Mouse (Mus musculus): ENCODE results near the gene Fcgr1. TPM values are rescaled to one million over a fixed set of nuclear protein-coding genes. Genes with fewer than 3 reads are reported as not detected.
"Not testable (repeated sequence)": the region's sequence is repeated elsewhere in the genome, so short reads cannot be mapped to it uniquely, and the experiment has no call there.

Fcgr1 gene
- polyA plus RNA-seq, 1 experiment from 2014 or later = 1.3 TPM

DNA sequence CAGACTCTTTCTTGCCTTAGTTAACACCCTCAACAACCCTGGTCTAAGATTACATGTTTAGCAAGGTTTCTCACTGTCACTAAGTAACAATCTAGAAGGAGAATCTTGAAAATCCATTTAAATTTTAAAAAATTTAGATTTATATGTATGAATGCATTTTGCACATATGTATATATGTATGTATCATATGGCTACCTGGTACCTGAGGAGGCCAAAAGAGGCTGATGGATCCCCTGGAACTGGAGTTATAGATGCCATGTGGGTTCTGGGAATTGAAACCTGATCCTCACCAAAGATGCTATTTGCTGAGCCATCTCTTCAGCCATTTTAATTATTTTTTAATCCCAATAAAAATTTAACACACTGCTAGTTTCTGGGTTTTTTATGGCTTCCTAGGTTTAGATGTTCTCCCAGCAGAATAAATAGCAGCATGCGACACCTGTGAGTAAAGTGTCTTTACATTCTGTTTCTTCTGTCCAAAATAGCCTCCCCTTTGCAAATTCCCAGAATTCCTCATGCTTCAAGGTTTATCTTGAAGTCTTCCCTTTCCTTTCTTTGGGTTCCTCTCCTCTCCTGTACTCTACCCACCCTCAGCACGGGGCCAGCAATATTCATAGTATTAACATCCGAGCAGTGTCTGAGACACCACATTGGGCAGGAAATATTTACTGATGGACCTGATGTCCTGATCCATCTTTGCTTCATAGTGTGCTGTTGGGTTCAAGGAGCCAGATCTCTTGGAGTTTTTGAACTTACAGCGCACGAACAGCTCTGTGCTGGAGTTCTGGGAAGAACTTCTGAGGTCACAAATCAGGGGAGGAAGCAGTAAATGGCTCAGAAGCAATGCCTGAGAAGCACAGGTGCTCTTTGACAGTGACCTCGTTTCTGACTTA lies 45.4 kb downstream of the Fcgr1 start:
- Histone ChIP-seq H3K9me3 (no peaks in the 10 kb centered on the region), H3K4me3 (peak overlapping the region; percentile 65), H3K27ac (replicated peaks) (peak overlapping the region; percentile 88), H3K36me3 (replicated peaks) (no peaks in the 10 kb centered on the region), H3K4me1 (peaks cover 57% of the 10 kb centered on the region), H3K27me3 (replicated peaks; ENCODE audit: low read depth, poor library complexity, severe bottlenecking) (no peaks in the 10 kb centered on the region)
- DNase-seq (ENCODE audit: low spot score) = no peak
- WGBS = 52% methylated on average over 6 of the region's 6 CpGs

DNA sequence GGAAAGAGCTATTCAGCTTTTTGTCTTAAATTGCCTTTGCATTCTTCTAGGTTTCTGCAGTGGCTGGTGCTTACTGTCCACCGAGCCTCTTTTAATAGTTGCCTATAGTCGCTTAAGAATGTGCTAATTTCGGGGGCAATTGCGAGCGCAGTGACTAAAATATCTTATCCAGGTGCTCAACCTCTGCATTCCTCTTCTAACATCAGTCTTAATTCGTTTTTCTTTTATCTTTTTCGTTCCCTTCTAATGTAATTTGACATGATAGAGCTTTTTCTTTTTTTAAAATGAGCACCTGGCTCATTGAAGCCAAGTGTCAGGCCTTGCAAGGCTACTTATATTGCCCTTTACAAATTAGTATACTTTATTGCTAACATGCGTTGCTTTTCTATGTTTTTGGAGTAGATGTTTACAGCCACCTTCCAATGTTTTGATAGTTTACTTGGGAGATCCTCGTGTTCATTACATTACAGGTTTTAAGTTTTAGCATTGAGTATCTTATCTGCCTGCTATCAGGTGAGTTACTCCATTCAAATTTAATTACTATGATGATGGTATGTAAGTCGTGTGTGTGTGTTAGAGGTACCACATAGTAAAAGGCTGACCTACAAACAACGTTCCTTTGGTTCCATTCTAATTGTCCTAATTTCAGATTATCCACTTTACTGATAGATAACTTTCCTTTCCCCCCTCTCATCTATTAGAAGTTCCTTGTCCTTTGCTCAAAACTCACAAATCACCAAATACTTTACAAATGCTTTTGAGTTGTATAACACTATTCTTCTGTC lies 46.2 kb downstream of the Fcgr1 start:
- Histone ChIP-seq H3K4me3 (peak overlapping the region; percentile 65), H3K9me3 (no peaks in the 10 kb centered on the region), H3K4me1 (peaks cover 65% of the 10 kb centered on the region), H3K27me3 (replicated peaks; ENCODE audit: low read depth, poor library complexity, severe bottlenecking) (no peaks in the 10 kb centered on the region), H3K27ac (replicated peaks) (peak overlapping the region; percentile 88), H3K36me3 (replicated peaks) (no peaks in the 10 kb centered on the region)
- DNase-seq (ENCODE audit: low spot score) = no peak
- WGBS = 3% methylated on average over 11 of the region's 11 CpGs

DNA sequence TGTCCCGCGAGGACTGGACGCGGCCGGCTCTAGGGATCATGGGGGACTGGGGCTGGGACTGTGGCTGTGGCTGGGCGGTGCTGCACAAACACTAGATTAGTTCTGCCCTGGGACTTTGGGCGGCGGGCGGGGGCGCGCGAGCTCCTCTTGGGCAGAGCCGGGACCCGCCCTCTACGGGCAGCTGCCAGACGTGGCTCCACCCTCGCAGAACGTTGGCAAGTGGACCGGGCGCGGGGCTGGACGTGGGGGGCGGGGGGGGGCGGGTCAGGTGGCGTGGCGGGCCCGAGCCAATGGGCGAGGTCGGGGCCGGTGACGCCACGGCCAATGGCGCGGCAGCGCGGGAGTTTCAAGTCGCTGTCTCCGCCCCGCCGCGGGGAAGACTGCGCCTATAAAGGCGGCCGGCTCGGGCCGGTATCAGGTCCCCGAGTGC lies 47.3 kb downstream of the Fcgr1 start, which contains the start of gene Hist2h3c1:
Gene Hist2h3c1, plus strand, starts transcription at position 259 of the 430 bp plus-strand sequence.
- DNase-seq (ENCODE audit: low spot score); H3K27me3 ChIP-seq (replicated peaks; ENCODE audit: low read depth, poor library complexity, severe bottlenecking); H3K36me3 ChIP-seq (replicated peaks); H3K9me3 ChIP-seq: not testable (repeated sequence)
- WGBS = 0% methylated on average over 16 of the region's 47 CpGs
- Histone ChIP-seq H3K4me3 (peak within 1 kb of the TSS; percentile 65), H3K27ac (replicated peaks) (peak within 1 kb of the TSS; percentile 88), H3K4me1 (peaks cover 69% of the 10 kb centered on the region)

DNA sequence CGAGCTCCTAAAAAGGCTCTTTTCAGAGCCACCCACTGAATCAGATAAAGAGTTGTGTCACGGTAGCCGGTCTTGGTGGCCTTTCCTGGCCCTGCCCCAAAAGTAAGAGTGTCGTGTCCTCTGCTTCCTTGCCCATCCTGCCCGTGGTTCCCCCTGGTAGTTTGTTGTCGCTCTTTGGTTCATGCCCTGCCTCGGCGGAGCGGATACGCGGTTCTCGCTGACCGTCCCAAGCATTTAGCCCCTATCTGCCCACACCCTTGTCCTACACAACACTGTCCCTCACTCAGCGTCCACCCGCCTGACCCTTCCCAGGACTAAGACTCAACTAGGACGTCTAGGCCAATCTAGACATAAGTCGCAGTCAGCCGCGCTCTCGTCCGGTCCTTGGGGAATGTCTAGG lies 47.8 kb downstream of the Fcgr1 start:
- peak overlapping the region; percentile 81 for H3K27ac ChIP-seq (replicated peaks)

DNA sequence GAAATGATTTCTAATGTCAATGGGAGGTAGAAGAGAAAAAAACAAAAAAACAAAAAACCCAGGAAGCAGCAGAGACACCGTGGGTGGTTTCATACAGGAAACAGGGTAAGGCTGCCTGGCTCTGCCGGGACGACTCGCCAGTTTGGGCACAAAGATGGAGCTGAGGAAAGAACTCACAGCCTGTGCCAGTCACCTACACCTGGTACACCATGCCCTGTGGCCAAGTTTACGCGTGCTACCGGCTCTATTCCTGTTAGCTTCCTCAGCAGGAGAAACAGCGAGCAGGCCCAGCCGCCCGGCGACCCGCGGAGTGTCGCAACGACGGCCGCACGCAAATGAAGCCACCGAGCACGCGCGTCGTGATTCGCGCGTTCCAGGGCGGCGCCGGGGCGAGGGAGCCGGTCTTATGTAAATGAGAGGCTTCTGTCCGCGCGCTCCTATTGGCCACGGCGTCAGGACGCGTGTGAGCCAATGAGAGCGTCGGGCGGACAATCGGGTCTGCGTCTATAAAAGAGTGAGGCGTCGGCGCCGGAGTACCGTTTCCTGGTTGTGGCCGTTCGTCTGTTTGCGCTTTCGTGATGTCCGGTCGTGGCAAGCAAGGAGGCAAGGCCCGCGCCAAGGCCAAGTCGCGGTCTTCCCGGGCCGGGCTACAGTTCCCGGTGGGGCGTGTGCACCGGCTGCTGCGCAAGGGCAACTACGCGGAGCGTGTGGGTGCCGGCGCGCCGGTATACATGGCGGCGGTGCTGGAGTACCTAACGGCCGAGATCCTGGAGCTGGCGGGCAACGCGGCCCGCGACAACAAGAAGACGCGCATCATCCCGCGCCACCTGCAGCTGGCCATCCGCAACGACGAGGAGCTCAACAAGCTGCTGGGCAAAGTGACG lies 48.5 kb downstream of the Fcgr1 start, which contains the start of gene Hist2h2aa1:
Gene Hist2h2aa1, plus strand, starts transcription at position 495 of the 884 bp plus-strand sequence.
- H3K27me3 ChIP-seq (replicated peaks; ENCODE audit: low read depth, poor library complexity, severe bottlenecking); H3K9me3 ChIP-seq; H3K36me3 ChIP-seq (replicated peaks): not testable (repeated sequence)
- Histone ChIP-seq H3K4me3 (peak within 1 kb of the TSS; percentile 66), H3K4me1 (peaks cover 66% of the 10 kb centered on the region), H3K27ac (replicated peaks) (peak within 1 kb of the TSS; percentile 98)
- WGBS = 0% methylated on average over 44 of the region's 88 CpGs
- peak; percentile 81 for DNase-seq (ENCODE audit: low spot score)

More for the DNA sequence above, 47.8 kb downstream of the Fcgr1 start:
- peak overlapping the region; percentile 48; the same call in 1 of the 2 replicates for H3K4me3 ChIP-seq
- not testable (repeated sequence) for H3K36me3 ChIP-seq (replicated peaks); H3K27me3 ChIP-seq (replicated peaks; ENCODE audit: low read depth, poor library complexity, severe bottlenecking); DNase-seq (ENCODE audit: low spot score); H3K9me3 ChIP-seq
- 0% methylated on average over 10 of the region's 21 CpGs for WGBS
- peaks cover 67% of the 10 kb centered on the region for H3K4me1 ChIP-seq

DNA sequence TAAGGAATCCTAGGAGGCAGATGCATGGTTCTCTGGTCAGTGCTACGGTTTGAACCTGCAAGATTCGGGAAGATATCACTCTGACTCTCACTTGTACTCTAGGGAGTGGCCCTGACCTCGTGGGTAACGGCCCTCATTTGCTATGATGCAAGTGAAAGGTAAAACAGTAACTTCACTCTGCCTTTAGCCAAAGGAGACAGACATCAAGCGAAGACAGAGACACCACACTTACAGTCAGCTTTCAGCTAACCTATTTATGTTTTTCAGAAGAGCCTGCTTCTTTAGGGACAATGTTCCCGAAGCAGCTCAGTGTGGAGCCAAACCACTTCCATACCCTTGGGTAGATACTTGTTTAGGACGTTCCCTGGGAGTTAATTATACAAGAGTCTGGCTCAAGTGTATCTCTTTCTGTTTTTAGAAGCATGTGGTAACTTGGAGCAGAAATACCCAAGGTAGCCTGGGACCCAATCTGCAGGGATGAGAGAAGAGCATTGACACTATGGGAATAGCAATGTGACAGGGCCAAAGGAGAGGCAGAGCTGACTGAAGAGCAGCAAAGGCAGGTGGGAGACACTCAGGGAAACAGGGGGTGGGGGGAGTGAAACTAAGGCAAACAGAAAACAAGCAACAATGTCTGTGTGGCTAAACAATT lies 49.7 kb downstream of the Fcgr1 start:
- no peaks in the 10 kb centered on the region for H3K36me3 ChIP-seq (replicated peaks)
- whole genome bisulfite sequencing = 83% methylated on average over 7 of the region's 7 CpGs
- H3K4me3 ChIP-seq = peak overlapping the region; percentile 66
- H3K9me3 ChIP-seq = no peaks in the 10 kb centered on the region
- DNase-seq (ENCODE audit: low spot score) = no peak
- peak overlapping the region; percentile 98 for H3K27ac ChIP-seq (replicated peaks)
- no peaks in the 10 kb centered on the region for H3K27me3 ChIP-seq (replicated peaks; ENCODE audit: low read depth, poor library complexity, severe bottlenecking)
- H3K4me1 ChIP-seq = peaks cover 54% of the 10 kb centered on the region

DNA sequence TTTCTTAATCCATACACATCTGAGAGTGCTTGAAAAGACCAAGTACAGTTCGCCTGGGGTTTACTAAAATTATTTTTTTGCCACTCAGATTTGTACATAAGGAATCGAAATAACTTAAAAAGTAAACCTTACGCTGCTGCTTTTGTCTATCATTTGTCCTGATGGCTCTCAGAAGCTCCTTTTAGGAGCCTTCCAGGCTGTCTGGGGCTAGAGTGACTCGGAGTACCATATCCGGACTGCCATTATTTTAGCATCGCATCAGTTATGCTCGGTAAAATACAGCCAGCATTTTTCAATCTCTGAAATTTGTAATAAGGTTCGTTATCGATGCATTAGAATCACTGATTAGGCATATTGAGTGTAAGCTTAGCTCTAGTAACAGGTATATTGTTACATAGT lies 53.0 kb downstream of the Fcgr1 start:
- 78% methylated on average over 9 of the region's 9 CpGs for WGBS
- H3K27ac ChIP-seq (replicated peaks) = peak overlapping the region; percentile 98
- H3K4me1 ChIP-seq = peaks cover 49% of the 10 kb centered on the region
- no peaks in the 10 kb centered on the region for H3K36me3 ChIP-seq (replicated peaks)
- H3K9me3 ChIP-seq = no peaks in the 10 kb centered on the region
- DNase-seq (ENCODE audit: low spot score) = no peak
- H3K27me3 ChIP-seq (replicated peaks; ENCODE audit: low read depth, poor library complexity, severe bottlenecking) = no peaks in the 10 kb centered on the region
- peak overlapping the region; percentile 44 for H3K4me3 ChIP-seq

DNA sequence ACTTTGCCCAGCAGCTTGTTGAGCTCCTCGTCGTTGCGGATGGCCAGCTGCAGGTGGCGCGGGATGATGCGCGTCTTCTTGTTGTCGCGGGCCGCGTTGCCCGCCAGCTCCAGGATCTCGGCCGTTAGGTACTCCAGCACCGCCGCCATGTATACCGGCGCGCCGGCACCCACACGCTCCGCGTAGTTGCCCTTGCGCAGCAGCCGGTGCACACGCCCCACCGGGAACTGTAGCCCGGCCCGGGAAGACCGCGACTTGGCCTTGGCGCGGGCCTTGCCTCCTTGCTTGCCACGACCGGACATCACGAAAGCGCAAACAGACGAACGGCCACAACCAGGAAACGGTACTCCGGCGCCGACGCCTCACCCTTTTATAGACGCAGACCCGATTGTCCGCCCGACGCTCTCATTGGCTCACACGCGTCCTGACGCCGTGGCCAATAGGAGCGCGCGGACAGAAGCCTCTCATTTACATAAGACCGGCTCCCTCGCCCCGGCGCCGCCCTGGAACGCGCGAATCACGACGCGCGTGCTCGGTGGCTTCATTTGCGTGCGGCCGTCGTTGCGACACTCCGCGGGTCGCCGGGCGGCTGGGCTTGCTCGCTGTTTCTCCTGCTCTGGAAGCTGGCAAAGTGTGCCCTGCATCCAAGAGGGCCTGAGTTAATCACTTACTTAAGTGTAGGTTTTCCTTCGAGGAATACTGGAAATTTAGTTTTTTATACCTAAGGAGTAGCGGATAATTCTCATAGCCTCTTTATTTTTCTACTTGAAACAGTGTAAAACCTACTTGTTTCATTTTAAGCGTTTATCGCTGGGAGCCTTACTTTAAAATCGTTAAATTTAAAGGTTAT lies 53.6 kb downstream of the Fcgr1 start, which contains the start of gene Hist2h2aa2:
Gene Hist2h2aa2, minus strand, starts transcription at position 328 of the 850 bp plus-strand sequence.
- peak; percentile 82 for DNase-seq (ENCODE audit: low spot score)
- H3K4me1 ChIP-seq = peaks cover 49% of the 10 kb centered on the region
- H3K4me3 ChIP-seq = peak within 1 kb of the TSS; percentile 48
- H3K27me3 ChIP-seq (replicated peaks; ENCODE audit: low read depth, poor library complexity, severe bottlenecking); H3K9me3 ChIP-seq; H3K36me3 ChIP-seq (replicated peaks): not testable (repeated sequence)
- WGBS = 3% methylated on average over 45 of the region's 85 CpGs
- peak within 1 kb of the TSS; percentile 98 for H3K27ac ChIP-seq (replicated peaks)

DNA sequence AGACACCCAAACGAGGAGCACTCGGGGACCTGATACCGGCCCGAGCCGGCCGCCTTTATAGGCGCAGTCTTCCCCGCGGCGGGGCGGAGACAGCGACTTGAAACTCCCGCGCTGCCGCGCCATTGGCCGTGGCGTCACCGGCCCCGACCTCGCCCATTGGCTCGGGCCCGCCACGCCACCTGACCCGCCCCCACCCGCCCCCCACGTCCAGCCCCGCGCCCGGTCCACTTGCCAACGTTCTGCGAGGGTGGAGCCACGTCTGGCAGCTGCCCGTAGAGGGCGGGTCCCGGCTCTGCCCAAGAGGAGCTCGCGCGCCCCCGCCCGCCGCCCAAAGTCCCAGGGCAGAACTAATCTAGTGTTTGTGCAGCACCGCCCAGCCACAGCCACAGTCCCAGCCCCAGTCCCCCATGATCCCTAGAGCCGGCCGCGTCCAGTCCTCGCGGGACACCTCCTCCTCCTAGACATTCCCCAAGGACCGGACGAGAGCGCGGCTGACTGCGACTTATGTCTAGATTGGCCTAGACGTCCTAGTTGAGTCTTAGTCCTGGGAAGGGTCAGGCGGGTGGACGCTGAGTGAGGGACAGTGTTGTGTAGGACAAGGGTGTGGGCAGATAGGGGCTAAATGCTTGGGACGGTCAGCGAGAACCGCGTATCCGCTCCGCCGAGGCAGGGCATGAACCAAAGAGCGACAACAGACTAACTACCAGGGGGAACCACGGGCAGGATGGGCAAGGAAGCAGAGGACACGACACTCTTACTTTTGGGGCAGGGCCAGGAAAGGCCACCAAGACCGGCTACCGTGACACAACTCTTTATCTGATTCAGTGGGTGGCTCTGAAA lies 54.6 kb downstream of the Fcgr1 start, which contains the start of gene Hist2h3c2:
Gene Hist2h3c2, minus strand, starts transcription at position 174 of the 840 bp plus-strand sequence.
- Histone ChIP-seq H3K27ac (replicated peaks) (peak within 1 kb of the TSS; percentile 90), H3K4me3 (peak within 1 kb of the TSS; percentile 60), H3K4me1 (peaks cover 39% of the 10 kb centered on the region)
- WGBS = under 1% methylated on average over 30 of the region's 68 CpGs
- H3K27me3 ChIP-seq (replicated peaks; ENCODE audit: low read depth, poor library complexity, severe bottlenecking); H3K9me3 ChIP-seq; DNase-seq (ENCODE audit: low spot score); H3K36me3 ChIP-seq (replicated peaks): not testable (repeated sequence)

DNA sequence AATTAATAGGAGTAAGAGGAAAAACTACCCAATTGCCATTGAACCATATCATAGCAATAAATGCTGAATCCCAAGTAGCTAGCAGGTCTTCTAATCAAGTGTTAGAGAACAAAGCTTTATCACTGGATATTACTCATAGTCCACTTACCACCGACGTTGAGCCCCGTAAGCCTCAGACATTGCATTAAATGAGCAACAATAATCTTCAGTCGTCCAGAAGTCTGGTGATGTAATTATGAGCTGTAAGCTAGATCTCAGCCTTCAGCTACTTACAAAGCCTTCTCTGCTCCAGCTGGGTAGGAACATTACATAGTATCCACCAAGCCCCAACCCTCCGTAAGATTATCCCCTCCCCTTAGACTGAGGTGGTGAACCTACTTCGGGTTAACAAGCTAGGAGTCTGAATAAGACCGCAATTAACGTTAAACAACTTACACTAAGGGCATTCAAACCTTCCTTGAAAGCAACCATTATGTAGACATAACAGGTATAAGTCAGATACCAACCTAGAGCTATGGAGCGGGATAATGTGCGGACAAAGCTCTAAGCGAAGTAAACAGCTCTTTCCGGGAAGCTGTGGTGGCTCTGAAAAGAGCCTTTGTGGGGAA lies 55.8 kb downstream of the Fcgr1 start:
- WGBS = under 1% methylated on average over 12 of the region's 12 CpGs
- DNase-seq (ENCODE audit: low spot score) = peak; percentile 50
- Histone ChIP-seq H3K4me3 (peak overlapping the region; percentile 60), H3K27ac (replicated peaks) (peak overlapping the region; percentile 90), H3K4me1 (peaks cover 28% of the 10 kb centered on the region), H3K36me3 (replicated peaks) (no peaks in the 10 kb centered on the region), H3K9me3 (no peaks in the 10 kb centered on the region), H3K27me3 (replicated peaks; ENCODE audit: low read depth, poor library complexity, severe bottlenecking) (no peaks in the 10 kb centered on the region)

Data from embryonic facial prominence, embryonic 10.5 days (tissue).